Mouse (Mus musculus) heart, embryonic 10.5 days (tissue): ENCODE data around the gene Ackr3. TPM values are rescaled to one million over a fixed set of nuclear protein-coding genes. Genes with fewer than 3 reads are reported as not detected.
A peak's percentile ranks its signal among the peaks of the same experiment; 100 is the strongest.

Experiments used
- DNase-seq: peaks from one replicate; pipeline ENCODE4 v3.0.0-alpha.2; 2017; ENCODE audit warnings: low spot score
- H3K27ac ChIP-seq: fragments of 300-500 bp; sonication (generic); 2 replicates; pipeline ENCODE4 v1.5.1; 2016; ENCODE audit warnings: mild to moderate bottlenecking
- H3K27me3 ChIP-seq: fragments of 300-500 bp; sonication (generic); 2 replicates; pipeline ENCODE4 v1.6.1; 2016; ENCODE audit warnings: mild to moderate bottlenecking; ENCODE audit not compliant: poor library complexity, insufficient read depth, severe bottlenecking
- H3K36me3 ChIP-seq: fragments of 300-500 bp; sonication (generic); 2 replicates; pipeline ENCODE4 v1.6.1; 2016; ENCODE audit warnings: mild to moderate bottlenecking, moderate library complexity
- H3K4me1 ChIP-seq: fragments of 300-500 bp; sonication (generic); 2 replicates; pipeline ENCODE4 v1.6.1; 2016; ENCODE audit warnings: mild to moderate bottlenecking
- H3K4me3 ChIP-seq: fragments of 300-500 bp; sonication (generic); 2 replicates; pipeline ENCODE4 v1.5.1; 2016; ENCODE audit warnings: mild to moderate bottlenecking, moderate library complexity
- H3K9me3 ChIP-seq: fragments of 300-500 bp; sonication (generic); 2 replicates; pipeline ENCODE4 v1.6.1; 2016; ENCODE audit warnings: mild to moderate bottlenecking, moderate library complexity
- WGBS: fragments of 180-500 bp; shearing (Covaris S2); methylation state at CpG from one replicate; pipeline ENCODE4 v1.1.7; 2016; 5-methylcytosine and 5-hydroxymethylcytosine counted together
- polyA plus RNA-seq: library from polyadenylated mRNA; unstranded; fragments of >200 nt; fragmentation: Nextera tagmentation; extraction: Ambion mirVana; gene quantifications from 2 replicates; pipeline ENCODE4 v1.2.1, GENCODE M21; 2016

Gene Ackr3
- polyA plus RNA-seq, 1 experiment from 2014 or later, result 24.7 TPM

GRCm38 (mm10) chr1:90236640-90237039 lies 32.9 kb downstream of the Ackr3 start:
- no peaks in the 10 kb centered on the region for H3K36me3 ChIP-seq
- no peaks in the 10 kb centered on the region for H3K9me3 ChIP-seq
- 79% methylated on average over 2 of the region's 2 CpGs for WGBS
- DNase-seq, result no peak
- no peaks in the 10 kb centered on the region; the same call in 1 of the 2 replicates for H3K27me3 ChIP-seq
- H3K27ac ChIP-seq, result no peak overlapping the region
- peaks cover 59% of the 10 kb centered on the region for H3K4me1 ChIP-seq
- H3K4me3 ChIP-seq, result no peak overlapping the region

DNA sequence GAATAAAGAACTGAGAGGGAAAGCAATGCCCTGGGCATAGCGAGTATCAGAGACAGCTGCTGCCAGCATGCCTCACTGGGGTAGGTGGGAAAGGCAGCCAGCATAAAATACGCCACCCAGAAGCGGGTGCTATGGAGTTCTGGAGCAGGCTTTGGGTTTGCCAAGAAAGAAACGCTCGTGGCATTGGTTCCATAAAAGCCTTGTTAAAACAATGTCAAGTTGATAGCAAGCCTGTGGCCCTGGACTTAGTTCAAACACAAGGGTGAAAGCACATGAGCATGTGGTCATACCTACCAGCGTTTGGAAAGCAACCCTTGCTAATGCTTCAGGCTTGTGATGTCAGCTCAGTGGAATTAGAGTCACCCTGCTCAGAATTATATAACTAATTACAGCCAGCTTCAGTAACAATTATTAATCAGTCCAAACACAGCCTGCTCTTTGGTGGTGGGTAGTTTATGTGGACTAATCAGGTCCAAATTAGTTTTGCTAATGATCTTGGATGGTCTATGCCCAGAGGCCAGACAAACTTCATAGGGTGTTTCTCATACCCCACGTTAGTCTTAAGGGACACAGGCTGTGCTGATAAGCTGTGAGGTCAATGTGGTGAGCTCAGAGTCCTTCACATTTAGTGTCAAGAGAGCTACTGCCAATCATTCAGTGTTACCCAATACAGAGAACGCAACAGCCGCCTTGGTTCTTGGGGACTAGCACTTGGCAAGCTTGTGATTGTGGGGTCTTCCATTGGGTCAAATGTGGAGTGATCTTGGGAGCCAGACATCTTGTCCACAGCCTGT lies 34.5 kb downstream of the Ackr3 start:
- Histone ChIP-seq H3K9me3 (no peaks in the 10 kb centered on the region), H3K36me3 (no peaks in the 10 kb centered on the region), H3K27ac (peak overlapping the region; percentile 16; the same call in 1 of the 2 replicates), H3K4me3 (no peak overlapping the region), H3K4me1 (peaks cover 65% of the 10 kb centered on the region), H3K27me3 (no peaks in the 10 kb centered on the region)
- no peak for DNase-seq
- 78% methylated on average over 9 of the region's 9 CpGs for whole genome bisulfite sequencing

DNA sequence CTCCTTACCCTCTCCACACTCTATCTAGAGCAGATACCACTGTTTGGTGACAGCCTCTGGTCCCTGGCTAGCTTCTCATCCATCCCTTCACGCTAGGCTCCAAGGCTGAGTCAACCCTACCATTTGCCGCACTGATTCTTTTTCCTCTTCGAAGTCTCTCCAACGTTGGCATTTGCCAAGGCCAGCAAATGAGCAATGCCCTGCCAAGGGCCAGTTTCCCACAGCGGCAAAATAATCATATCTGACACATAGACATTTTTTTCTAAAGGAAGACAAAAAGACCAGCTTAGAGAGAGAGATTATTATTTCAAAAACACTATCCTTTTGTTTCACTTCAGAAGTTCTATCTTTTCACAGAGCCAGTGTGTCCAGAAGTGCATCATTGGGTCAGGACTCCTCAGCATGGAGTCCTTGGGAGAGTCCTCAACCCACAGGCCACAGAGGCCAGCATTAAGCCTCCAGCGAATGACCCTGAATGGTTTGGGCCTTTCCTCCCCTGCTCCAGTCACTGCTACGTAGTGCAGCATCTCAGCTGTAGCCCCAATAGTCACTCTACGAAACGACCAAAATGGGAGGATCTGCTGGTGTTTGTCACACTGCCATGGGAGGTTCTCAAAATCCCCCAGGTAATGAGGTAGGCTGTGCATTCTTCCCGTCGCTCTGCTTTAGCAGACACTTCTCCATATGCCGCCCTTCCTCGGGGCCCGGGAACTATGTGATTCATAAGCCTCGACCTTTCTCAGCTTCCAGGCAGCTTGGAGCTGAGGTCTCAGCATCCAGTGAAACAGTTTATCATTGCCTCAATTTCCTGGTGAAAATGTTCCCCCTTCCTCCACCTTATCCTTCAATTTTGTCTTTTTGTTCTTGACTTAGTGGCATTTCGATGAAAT lies 35.8 kb downstream of the Ackr3 start:
- Histone ChIP-seq H3K27me3 (peaks cover 5% of the 10 kb centered on the region; the same call in 1 of the 2 replicates), H3K36me3 (no peaks in the 10 kb centered on the region), H3K27ac (peak overlapping the region; percentile 72), H3K4me1 (peaks cover 57% of the 10 kb centered on the region), H3K9me3 (no peaks in the 10 kb centered on the region), H3K4me3 (no peak overlapping the region)
- no peak for DNase-seq
- WGBS, result 79% methylated on average over 16 of the region's 16 CpGs

DNA sequence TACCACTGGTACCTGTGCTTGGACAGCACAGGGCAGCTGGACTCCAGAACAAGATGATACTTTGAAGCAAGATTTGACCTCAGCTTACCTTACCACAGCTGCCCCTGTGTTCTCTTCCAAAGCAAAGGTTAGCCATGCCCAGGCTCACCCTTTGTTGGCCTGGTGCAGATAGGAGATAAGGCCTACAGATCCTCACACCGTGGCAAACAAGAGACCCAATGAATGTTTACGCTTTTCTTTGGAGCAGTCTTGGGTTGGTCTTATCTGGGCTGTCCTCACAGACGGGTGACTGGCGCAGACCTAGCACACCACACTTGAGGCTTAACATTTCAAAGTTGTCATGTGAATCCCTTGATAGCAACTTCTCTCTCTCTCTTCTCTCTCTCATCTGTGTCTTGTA lies 36.5 kb downstream of the Ackr3 start:
- Histone ChIP-seq H3K36me3 (no peaks in the 10 kb centered on the region), H3K9me3 (no peaks in the 10 kb centered on the region), H3K27me3 (peaks cover 5% of the 10 kb centered on the region; the same call in 1 of the 2 replicates), H3K4me1 (peaks cover 53% of the 10 kb centered on the region), H3K27ac (peak overlapping the region; percentile 72), H3K4me3 (no peak overlapping the region)
- WGBS, result 18% methylated on average over 4 of the region's 4 CpGs
- peak; percentile 85 for DNase-seq

- H3K27me3 ChIP-seq, result peaks cover 5% of the 10 kb centered on the region; the same call in 1 of the 2 replicates
- no peak overlapping the region for H3K4me3 ChIP-seq
- H3K4me1 ChIP-seq, result peaks cover 65% of the 10 kb centered on the region
- peak overlapping the region; percentile 44 for H3K27ac ChIP-seq
- no peaks in the 10 kb centered on the region for H3K9me3 ChIP-seq
- WGBS, result 58% methylated on average over 8 of the region's 8 CpGs
- DNase-seq, result no peak
- H3K36me3 ChIP-seq, result no peaks in the 10 kb centered on the region
Observed at GRCm38 (mm10) chr1:90242444-90242989, 38.7 kb downstream of the Ackr3 start.

DNA sequence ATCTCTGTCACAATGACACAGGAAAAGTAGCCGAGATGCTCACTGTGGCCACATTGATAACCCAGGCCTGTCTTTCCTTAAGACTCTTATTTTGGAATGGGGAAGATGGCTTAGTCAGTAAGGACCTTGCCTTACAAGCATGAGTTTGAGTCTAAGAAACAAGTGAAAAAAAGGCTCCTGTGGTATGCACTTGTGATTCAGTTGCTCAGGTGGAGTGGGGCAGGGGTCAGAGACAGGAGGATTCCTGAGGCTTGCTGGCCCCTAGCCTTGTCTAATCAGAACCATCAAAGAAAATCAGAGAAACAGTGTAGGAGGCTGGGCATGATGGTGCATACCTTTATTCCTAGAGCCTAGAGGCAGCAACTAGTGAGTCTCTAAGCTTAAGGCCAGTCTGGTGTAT lies 40.8 kb downstream of the Ackr3 start:
- H3K27me3 ChIP-seq, result peaks cover 5% of the 10 kb centered on the region; the same call in 1 of the 2 replicates
- no peak overlapping the region for H3K4me3 ChIP-seq
- peak overlapping the region; percentile 2; the same call in 1 of the 2 replicates for H3K27ac ChIP-seq
- no peaks in the 10 kb centered on the region for H3K36me3 ChIP-seq
- H3K4me1 ChIP-seq, result peaks cover 72% of the 10 kb centered on the region
- no peaks in the 10 kb centered on the region for H3K9me3 ChIP-seq
- WGBS, result 56% methylated on average over 1 of the region's 1 CpGs
- no peak for DNase-seq

- H3K27ac ChIP-seq, result peak overlapping the region; percentile 80; the same call in 1 of the 2 replicates
- DNase-seq, result no peak
- no peaks in the 10 kb centered on the region for H3K9me3 ChIP-seq
- no peak overlapping the region for H3K4me3 ChIP-seq
- WGBS, result 71% methylated on average over 7 of the region's 7 CpGs
- H3K36me3 ChIP-seq, result no peaks in the 10 kb centered on the region
- H3K27me3 ChIP-seq, result peaks cover 5% of the 10 kb centered on the region; the same call in 1 of the 2 replicates
- H3K4me1 ChIP-seq, result peaks cover 70% of the 10 kb centered on the region
Observed at GRCm38 (mm10) chr1:90245533-90245932, 41.8 kb downstream of the Ackr3 start.

- no peak overlapping the region for H3K4me3 ChIP-seq
- H3K4me1 ChIP-seq, result peaks cover 70% of the 10 kb centered on the region
- H3K27ac ChIP-seq, result peak overlapping the region; percentile 80
- H3K36me3 ChIP-seq, result no peaks in the 10 kb centered on the region
- H3K9me3 ChIP-seq, result no peaks in the 10 kb centered on the region
- 69% methylated on average over 8 of the region's 8 CpGs for WGBS
- peaks cover 5% of the 10 kb centered on the region; the same call in 1 of the 2 replicates for H3K27me3 ChIP-seq
- no peak for DNase-seq
Observed at GRCm38 (mm10) chr1:90246035-90246434, 42.3 kb downstream of the Ackr3 start.

DNA sequence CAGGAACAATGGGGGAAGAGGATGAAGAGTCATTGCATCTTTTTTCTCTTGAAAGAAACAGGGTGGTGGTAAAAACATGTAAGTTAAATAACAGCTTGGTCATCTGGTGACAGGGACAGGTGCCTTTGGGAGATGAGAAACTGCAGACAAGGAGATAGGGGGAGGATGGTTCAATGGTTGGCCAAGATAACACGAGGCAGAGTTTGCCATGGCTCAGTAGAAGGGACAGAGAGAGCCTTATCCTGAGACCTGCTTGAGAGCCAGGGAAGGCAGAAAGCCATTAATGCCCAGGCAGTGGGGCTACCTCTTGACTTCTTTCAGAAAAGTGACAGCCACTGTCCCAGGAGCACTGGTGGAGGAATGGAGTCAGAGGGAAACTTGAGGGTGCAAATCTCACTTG lies 43.0 kb downstream of the Ackr3 start:
- Histone ChIP-seq H3K4me1 (peaks cover 71% of the 10 kb centered on the region), H3K4me3 (no peak overlapping the region), H3K36me3 (no peaks in the 10 kb centered on the region), H3K27ac (peak overlapping the region; percentile 80), H3K9me3 (no peaks in the 10 kb centered on the region), H3K27me3 (peaks cover 5% of the 10 kb centered on the region; the same call in 1 of the 2 replicates)
- peak; percentile 87 for DNase-seq
- 38% methylated on average over 1 of the region's 1 CpGs for WGBS

DNA sequence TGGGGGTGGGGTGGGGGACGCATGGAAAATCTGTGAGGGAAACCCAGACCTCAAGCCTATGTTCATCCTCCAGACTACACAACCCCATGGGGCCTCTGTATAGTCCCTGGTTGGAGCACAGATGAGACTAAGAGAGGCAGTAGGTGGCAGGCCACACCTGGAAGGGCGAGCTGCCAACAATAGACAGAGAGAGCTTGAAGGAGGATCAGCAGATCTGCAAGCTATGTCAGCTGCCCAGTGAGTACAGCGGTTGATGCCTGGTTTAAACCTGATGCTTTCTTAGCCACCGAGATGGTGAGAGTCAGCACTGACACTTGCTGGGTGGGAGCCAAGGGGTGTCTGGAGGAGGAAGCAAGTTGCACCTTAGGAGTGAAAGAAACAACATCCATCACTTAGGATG lies 43.5 kb downstream of the Ackr3 start:
- peak overlapping the region; percentile 78 for H3K27ac ChIP-seq

GRCm38 (mm10) chr1:90247756-90248541 lies 44.2 kb downstream of the Ackr3 start:
- peaks cover 7% of the 10 kb centered on the region; the same call in 1 of the 2 replicates for H3K27me3 ChIP-seq
- WGBS, result 76% methylated on average over 8 of the region's 8 CpGs
- no peaks in the 10 kb centered on the region for H3K9me3 ChIP-seq
- H3K4me3 ChIP-seq, result no peak overlapping the region
- H3K4me1 ChIP-seq, result peaks cover 61% of the 10 kb centered on the region
- DNase-seq, result no peak
- H3K36me3 ChIP-seq, result no peaks in the 10 kb centered on the region
- peak overlapping the region; percentile 84; the same call in 1 of the 2 replicates for H3K27ac ChIP-seq

More for the DNA sequence above, 43.5 kb downstream of the Ackr3 start:
- H3K36me3 ChIP-seq, result no peaks in the 10 kb centered on the region
- no peaks in the 10 kb centered on the region for H3K9me3 ChIP-seq
- H3K4me1 ChIP-seq, result peaks cover 68% of the 10 kb centered on the region
- peaks cover 5% of the 10 kb centered on the region; the same call in 1 of the 2 replicates for H3K27me3 ChIP-seq
- WGBS, result 84% methylated on average over 4 of the region's 4 CpGs
- DNase-seq, result no peak
- no peak overlapping the region for H3K4me3 ChIP-seq
